Mouse (Mus musculus) testis, postnatal 14 days (tissue): ENCODE measurements at regions not wholly inside any gene's neighbourhood (a gene's known extent, or its start where the extent isn't known, plus 50 kb on each side); places are given as distances from the start of the nearest gene placed in this dataset.

Source experiments
- DNase-seq: peaks from one replicate; pipeline ENCODE4 v3.0.0; 2021; ENCODE audit warnings: low spot score

DNA sequence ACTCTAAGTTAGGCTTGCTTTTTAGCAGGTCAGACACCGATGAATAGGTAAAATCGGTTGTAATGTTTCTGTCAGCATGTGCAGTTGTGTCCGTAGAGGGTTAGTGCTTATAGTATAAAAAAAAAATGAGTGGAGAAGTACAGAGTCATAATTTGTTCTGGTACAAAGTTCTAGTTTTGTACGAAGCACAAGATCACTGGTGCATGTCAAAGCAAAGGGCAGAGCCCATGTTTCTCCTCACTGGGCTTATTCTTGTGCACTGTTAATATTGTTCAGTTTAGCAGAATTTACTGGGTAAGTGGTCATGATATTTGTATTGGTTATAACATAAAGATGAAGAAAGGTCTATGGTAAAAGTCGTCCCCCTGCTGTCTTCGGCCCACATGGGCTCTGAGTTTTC lies 330.4 kb upstream of the Fam241a start:
- DNase-seq: no peak

- DNase-seq: no peak
Measured at GRCm38 (mm10) chr3:128222344-128222743, 326.2 kb upstream of the Fam241a start.

DNA sequence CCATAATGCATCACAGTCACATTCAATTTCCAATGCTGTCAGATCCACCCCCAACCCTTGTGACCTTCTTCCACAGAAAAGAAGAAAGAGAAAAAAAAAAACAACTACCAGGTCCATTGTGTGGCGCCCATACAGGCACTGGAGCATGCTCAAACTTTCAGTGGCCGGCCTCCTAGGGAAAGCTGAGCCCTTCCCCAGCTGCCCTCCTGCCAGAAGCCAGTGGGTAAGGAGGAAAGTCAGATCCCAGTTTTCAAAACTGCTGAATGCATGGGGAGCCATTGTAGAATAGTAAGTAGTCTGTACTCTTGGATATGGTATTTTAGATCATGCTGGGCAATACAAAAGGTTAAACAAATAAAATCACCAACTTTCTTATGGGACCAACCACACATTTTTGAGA lies 325.5 kb upstream of the Fam241a start:
- DNase-seq: no peak

DNA sequence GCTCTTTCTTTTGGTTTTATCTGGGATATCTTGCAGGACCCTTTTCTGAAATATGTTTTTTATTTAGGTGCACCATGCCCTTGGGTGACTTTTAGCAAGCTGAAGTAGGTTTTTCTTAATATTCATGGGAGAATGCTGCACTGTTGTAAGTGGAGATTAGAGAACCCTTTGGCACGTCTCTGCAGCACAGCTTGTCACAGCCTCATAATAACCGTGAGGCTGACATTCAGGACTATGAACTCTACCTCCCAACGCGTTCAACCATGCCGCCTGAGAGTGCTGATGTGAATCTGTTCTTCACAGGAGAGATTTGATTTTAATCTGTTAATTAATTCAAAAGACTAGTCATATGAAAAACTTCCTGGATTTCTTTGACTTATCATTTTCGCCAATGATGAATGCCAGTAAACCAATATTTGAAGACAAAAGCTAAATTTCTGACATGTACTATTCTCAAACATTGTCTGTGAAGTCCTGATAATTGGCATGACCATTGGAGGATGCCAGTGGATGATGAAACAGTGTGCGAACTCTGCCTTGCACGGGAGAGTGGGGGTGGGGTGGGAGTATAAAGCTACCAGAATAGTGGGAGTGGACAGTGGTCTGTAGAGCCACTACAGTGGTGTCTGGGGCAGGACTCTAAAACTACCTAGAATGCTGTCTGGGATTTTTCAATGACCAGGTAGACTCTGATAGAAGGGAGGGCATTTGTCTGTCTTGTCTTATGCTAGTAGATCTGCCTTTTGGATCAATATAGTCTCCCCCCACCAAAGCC lies 324.8 kb upstream of the Fam241a start:
- DNase-seq: no peak

GRCm38 (mm10) chr3:128217765-128218415 lies 321.8 kb upstream of the Fam241a start:
- DNase-seq: no peak

DNA sequence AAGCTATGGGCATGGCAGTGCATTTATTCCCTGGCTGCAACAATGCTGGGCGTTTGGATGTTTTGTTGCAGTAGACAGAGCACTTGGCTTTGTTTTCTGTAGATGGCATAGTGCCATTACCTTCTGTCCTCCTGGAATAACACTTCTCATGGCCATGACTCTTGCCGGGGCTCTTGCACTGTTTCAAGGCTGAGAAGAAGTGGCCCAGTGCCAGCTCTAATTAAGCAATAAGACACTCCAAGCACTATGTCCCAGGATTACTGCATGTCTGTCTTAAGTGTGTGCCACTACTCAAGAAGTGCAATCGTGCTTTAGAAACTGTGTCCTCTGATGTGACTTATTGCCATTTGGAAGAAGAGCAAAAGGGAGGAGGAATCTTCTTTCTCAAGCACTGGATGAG lies 316.1 kb upstream of the Fam241a start:
- DNase-seq: peak; percentile 61

DNA sequence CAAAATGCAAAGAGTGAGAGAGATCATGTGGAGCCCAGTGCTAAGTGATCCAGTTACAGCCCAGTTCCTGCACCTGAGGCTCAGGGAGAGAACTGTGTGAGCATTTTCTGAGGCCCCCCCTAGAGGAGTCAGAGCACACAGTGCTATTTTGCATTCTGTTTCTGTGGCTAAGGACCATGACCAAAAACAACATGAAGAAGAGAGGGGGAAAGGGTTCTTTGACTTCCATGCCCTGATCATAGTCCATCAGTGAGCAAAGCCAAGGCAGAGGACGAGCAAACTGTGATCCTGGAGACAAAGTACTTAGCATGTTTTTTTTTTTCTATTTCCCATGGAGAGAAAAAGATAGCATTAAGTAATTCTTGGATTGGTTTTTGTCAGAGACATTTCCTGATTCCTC lies 314.5 kb upstream of the Fam241a start:
- DNase-seq: no peak

DNA sequence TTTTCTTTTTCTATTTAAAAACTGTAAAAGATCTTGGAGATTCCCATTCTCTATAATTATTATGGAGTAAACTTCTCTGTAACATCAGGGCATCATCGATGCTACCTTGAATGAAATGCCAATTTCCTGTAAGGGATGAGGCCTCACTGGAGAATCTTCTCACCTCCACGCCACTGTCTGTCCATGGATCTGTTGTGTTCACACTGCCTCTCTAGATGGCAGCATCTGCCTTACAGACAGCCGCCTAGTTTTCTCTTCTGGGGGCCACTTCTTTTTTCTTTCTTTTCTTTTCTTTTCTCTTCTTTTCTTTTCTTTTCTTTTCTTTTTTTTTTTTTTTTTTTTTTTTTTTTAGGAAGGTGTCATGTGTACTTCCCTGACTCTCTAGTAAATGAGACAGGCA lies 310.8 kb upstream of the Fam241a start:
- DNase-seq: no peak

- DNase-seq: no peak
Measured at GRCm38 (mm10) chr3:128206483-128206882, 310.4 kb upstream of the Fam241a start.

- DNase-seq: no peak
Measured at GRCm38 (mm10) chr3:128200574-128201235, 304.6 kb upstream of the Fam241a start.

DNA sequence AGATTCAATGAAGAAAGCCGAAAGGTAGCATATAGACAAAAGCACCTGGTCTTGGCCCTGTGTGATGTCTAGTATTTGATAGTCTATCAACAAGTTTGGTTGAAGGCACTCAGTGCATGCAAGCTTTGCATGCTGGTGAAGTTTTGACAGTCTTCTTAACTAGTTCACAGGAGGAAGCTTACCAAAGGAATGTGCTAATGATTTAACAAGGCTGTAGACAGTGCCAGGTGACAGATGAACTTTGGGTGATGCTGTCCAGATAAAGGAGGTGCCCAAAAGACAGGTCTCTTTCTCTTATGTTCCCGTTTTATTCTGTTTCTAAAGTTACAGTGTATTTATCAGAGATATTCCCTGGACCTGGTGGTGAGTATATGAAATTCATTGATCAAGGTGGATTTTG lies 303.3 kb upstream of the Fam241a start:
- no peak for DNase-seq

GRCm38 (mm10) chr3:128192046-128192800 lies 296.1 kb upstream of the Fam241a start:
- DNase-seq: peak; percentile 9

DNA sequence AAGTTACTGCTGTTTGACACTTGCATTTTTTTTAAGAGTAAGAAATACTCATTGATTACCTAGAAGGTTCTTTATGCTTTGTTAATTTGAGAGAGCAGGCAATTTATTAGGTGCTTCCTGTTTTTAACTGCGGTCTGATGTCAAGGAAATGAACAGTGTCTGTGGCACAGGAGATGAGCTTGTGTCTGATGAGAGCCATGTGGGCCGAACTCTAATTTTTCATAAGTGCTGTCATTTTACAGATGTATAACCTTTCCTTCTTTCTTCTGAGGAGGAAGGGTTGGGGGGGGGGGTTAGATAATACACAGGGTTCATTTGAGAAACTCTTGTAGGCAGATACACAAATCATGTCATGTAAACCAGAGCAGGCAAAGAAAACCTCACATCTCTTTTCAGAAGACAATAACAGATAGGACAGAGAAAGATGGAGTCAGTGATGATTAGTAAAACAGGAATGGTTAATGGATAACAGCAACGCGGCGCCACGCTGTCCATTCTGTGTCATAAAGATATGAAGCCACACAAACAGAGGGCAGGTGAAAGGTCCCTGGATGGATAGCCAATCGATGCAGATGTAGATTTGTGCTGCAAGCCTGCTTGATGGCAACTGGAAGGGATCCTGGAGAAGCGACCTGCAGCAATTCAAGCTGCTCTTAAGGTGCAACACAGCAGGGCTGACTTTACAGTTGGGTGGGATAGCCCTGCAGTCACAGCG lies 291.4 kb upstream of the Fam241a start:
- no peak for DNase-seq

DNA sequence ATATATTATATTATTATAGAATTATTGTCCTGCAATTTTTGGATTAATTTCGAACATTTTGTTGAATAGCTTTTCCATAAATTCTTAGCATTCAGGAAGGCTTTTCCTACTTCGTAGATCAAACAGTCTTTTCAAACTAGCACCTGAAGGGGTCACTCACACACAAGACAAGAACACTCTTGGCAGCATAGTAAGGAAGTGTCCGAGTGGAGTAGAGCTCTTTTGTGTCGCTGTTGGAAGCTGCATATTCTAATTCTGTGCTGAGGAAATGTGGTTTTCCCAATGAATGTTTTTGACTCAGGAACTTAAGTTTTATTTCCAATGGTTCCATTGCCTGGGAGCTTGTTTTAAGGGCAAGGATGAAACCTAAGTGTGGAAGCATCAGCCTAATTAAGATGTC lies 290.2 kb upstream of the Fam241a start:
- no peak for DNase-seq

GRCm38 (mm10) chr3:128181221-128181908 lies 285.2 kb upstream of the Fam241a start:
- no peak for DNase-seq

GRCm38 (mm10) chr3:128149216-128149615 lies 253.1 kb upstream of the Fam241a start:
- no peak for DNase-seq

- DNase-seq: no peak
Measured at GRCm38 (mm10) chr3:128145329-128145728, 249.2 kb upstream of the Fam241a start.

GRCm38 (mm10) chr3:128127836-128128235 lies 231.7 kb upstream of the Fam241a start:
- DNase-seq: no peak

DNA sequence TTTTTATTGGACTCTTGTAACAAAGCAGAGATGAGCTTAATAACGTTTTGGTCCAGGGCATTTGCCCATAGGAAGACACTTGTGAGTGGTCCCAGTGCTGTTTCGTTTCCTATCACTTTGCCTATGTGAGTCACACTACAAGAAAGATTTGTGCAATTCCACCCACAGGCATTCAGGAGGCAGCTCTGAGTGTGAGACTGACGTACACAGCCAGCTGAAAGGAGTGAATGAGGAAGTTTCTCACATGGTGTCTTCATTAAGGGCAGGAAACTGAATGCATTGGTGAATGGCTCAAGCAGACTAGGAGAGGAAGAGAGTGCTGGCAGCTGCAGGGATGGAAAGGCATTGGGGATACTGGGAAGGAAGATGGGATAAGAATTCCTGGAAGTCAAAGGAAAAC lies 230.5 kb upstream of the Fam241a start:
- no peak for DNase-seq

DNA sequence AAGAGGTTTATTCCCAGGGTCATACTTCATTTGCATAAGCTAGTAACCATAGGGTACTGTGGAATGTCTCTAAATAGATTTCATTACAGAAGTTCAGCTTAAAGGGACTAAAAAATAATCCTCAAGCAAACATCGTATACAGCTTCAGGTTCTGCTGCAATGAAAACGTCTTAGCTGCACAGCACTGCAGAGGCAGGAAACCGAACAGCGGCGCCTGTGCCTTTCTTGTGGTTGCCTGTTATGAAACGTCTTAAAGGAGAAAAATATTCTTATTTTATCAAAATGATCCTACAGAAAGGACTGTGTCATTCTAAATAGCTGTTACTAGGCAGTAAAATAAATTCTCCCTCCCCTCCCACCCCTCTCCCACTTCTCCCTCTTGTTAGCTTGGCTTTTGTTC lies 226.0 kb upstream of the Fam241a start:
- no peak for DNase-seq
